Mouse (Mus musculus) cerebellum, adult 2 months (tissue): Measurements from ENCODE around the gene Mrgprg. TPM values are rescaled to one million over a fixed set of nuclear protein-coding genes. Genes with fewer than 3 reads are reported as not detected.

Experiments used
- DNase-seq, 2 experiments: peaks; one replicate each; pipeline ENCODE4 v3.0.0; 2021
- H3K27ac ChIP-seq: fragments of 200-500 bp; 2 replicates; pipeline ENCODE4 v1.5.1; 2012; ENCODE audit warnings: low read length, control low read depth, inconsistent platforms; ENCODE audit not compliant: insufficient read depth
- H3K27me3 ChIP-seq: fragments of 200-500 bp; 2 replicates; pipeline ENCODE4 v1.6.1; 2012; ENCODE audit warnings: inconsistent platforms, mild to moderate bottlenecking, low read length, moderate library complexity; ENCODE audit not compliant: control insufficient read depth, insufficient read depth
- H3K4me1 ChIP-seq: fragments of 200-500 bp; 2 replicates; pipeline ENCODE4 v1.6.1; 2011; ENCODE audit warnings: low read length; ENCODE audit not compliant: control insufficient read depth, insufficient read depth
- H3K4me3 ChIP-seq: fragments of 200-500 bp; replicated peaks from 2 replicates; pipeline ENCODE3; 2011; ENCODE audit warnings: mild to moderate bottlenecking, low read depth, low read length, control low read depth; ENCODE audit not compliant: insufficient read depth
- CTCF ChIP-seq: fragments of 200-500 bp; IDR thresholded peaks from 2 replicates; pipeline ENCODE4 v1.5.1; 2011; ENCODE audit warnings: low read depth, mild to moderate bottlenecking, control low read depth, low read length, moderate library complexity, borderline replicate concordance; ENCODE audit not compliant: insufficient read depth
- POLR2A ChIP-seq: fragments of 200-500 bp; IDR thresholded peaks from 2 replicates; pipeline ENCODE4 v1.6.1; 2011; ENCODE audit warnings: low read length, control low read depth, borderline replicate concordance; ENCODE audit not compliant: insufficient read depth
- WGBS: fragments of 180-500 bp; shearing (Covaris S2); methylation state at CpG from one replicate; pipeline ENCODE4 v1.1.7; 2018; 5-methylcytosine and 5-hydroxymethylcytosine counted together
- polyA plus RNA-seq: library from polyadenylated mRNA; depleted of rRNA; stranded (reverse); fragments of >200 nt; gene quantifications from 2 replicates; pipeline ENCODE4 v1.2.3, GENCODE M21; 2012

Mrgprg gene
- polyA plus RNA-seq, 1 experiment: not detected

- TF ChIP-seq CTCF (peak; percentile 78), POLR2A (no peak)
- H3K4me1 ChIP-seq: peaks cover 4% of the 10 kb centered on the region; the same call in 1 of the 2 replicates
- H3K27ac ChIP-seq: no peak overlapping the region
- 4% methylated on average over 3 of the region's 3 CpGs for WGBS
- DNase-seq: no peak
- H3K4me3 ChIP-seq: no peak overlapping the region
- H3K27me3 ChIP-seq: peaks cover 1% of the 10 kb centered on the region; the same call in 1 of the 2 replicates
These were observed 3.0 kb downstream of the Mrgprg start for GRCm38 (mm10) chr7:143763794-143764193.

DNA sequence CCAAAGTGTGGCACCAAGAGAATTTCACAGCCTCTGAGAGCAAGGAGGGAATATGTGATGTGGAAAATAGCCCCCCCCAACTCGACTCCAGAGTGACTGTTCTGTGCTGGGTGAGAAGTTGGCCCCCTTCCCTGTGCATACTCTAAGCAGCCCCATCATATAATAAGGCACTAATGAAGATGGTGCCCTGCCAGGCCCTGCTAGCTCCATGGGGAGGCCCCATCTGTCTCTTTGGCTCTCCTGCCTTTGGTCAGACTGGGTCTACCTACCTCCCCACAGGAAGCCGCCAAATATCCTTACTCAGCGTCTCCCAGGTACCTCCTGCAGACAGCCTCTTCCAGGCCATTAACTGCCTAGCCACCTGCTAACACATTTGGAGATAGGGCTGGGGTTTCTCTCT is 7.8 kb downstream of the Mrgprg start:
- Histone ChIP-seq H3K27ac (no peak overlapping the region), H3K4me3 (no peak overlapping the region), H3K4me1 (peaks cover 20% of the 10 kb centered on the region), H3K27me3 (no peaks in the 10 kb centered on the region; the same call in 1 of the 2 replicates)
- 13% methylated on average over 3 of the region's 3 CpGs for WGBS
- no peak for TF ChIP-seq POLR2A
- peak; percentile 81 to 88 for DNase-seq

DNA sequence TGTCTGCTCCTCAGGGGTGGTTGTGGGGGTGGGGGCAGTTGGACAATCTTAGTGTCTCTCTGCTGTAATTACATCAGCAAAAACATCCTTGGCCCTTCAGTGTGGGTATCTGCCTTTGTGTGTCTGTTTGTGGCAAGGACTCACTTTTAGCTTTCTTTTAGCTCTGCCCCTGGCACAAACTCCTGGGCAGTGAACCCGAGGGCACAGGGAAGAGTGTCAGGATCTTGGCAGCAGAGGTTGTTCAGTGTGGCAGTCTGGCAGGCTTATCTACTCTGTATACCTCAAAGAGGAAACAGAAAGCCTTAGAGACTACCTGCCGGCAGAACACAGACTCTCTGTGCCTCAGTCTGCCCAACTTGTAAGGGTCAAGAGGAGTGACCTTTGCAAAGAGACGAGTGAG is 9.1 kb downstream of the Mrgprg start:
- Histone ChIP-seq H3K27ac (no peak overlapping the region), H3K27me3 (no peaks in the 10 kb centered on the region; the same call in 1 of the 2 replicates), H3K4me1 (peaks cover 20% of the 10 kb centered on the region), H3K4me3 (no peak overlapping the region)
- TF ChIP-seq CTCF (no peak), POLR2A (no peak)
- no peak for DNase-seq
- 31% methylated on average over 3 of the region's 3 CpGs for WGBS

DNA sequence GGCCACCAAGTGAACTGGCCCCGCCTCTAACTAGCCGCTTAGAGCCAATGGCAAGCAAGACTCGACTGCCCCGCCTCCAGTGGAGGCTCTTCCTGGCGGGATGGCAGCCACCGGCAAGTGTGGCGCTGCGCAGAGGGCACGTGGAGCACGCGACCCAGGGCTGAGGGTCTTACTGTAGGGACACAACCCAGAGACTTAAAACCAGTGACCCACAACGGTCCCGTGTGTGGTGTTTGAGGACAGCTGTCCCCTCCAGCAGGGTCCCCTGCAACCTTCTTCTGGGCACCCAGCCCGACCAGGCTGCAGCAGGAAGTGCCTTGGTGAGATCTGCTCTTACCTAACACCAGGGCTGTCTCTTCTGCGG is 9.8 kb downstream of the Mrgprg start:
- Histone ChIP-seq H3K27me3 (no peaks in the 10 kb centered on the region; the same call in 1 of the 2 replicates), H3K27ac (no peak overlapping the region), H3K4me3 (peak overlapping the region; percentile 5), H3K4me1 (peaks cover 20% of the 10 kb centered on the region)
- DNase-seq: peak; percentile 56 to 60
- TF ChIP-seq POLR2A (no peak), CTCF (no peak)
- WGBS: 1% methylated on average over 15 of the region's 15 CpGs

GRCm38 (mm10) chr7:143756125-143757026 is 10.4 kb downstream of the Mrgprg start, which contains the start of gene Osbpl5:
TSS of gene Osbpl5 (minus strand) at chr7:143756985.
- 26% methylated on average over 22 of the region's 22 CpGs for WGBS
- Histone ChIP-seq H3K27ac (no peak within 1 kb of the TSS), H3K4me3 (peak within 1 kb of the TSS; percentile 5), H3K27me3 (no peaks in the 10 kb centered on the region; the same call in 1 of the 2 replicates), H3K4me1 (peaks cover 20% of the 10 kb centered on the region)
- DNase-seq: no peak
- TF ChIP-seq POLR2A: no peak
- no peak for TF ChIP-seq CTCF

GRCm38 (mm10) chr7:143755357-143756124 is 11.3 kb downstream of the Mrgprg start:
- no peak for TF ChIP-seq CTCF
- no peak for TF ChIP-seq POLR2A
- no peak overlapping the region for H3K4me3 ChIP-seq
- no peak overlapping the region for H3K27ac ChIP-seq
- peaks cover 20% of the 10 kb centered on the region for H3K4me1 ChIP-seq
- 62% methylated on average over 9 of the region's 9 CpGs for WGBS
- DNase-seq: peak in 1 of 2 experiments; percentile 40
- no peaks in the 10 kb centered on the region; the same call in 1 of the 2 replicates for H3K27me3 ChIP-seq

DNA sequence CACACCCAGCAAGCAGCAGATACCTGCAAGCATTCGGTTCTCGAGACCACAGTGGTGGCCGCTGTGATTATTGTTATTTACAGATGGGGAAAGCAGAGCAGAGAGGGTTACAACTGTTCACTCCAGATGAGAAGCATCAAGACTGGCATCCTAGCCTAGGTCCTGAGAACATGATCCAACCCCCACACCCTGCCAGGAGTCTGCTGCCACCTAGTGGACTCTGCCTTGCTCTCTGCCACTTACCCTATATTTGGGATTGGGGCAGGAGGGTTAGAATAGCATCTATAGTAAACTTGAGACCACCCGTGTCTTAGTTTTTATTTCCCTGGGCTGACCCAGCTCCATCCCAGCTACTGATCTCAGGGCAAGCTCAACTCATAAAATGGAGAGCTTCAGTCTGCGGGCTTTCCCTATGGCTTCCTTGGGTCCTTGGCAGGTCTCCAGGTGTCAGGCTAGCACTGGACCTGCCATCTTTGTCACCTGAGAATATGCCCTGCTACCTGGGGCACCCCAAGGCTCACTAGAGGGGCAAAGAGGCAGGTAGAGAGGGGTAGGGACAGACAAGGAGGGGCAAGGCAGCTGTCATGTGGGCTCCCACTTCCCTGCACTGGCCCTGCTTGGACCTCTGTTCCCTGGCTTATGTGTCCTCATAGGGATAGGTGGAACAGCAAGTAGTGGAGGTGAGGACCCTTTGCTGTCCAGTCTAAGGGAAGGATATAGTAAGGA is 12.6 kb downstream of the Mrgprg start:
- no peak overlapping the region for H3K4me3 ChIP-seq
- peaks cover 18% of the 10 kb centered on the region for H3K4me1 ChIP-seq
- WGBS: 62% methylated on average over 5 of the region's 5 CpGs
- H3K27me3 ChIP-seq: no peaks in the 10 kb centered on the region; the same call in 1 of the 2 replicates
- no peak overlapping the region for H3K27ac ChIP-seq
- peak in 1 of 2 experiments; percentile 46 for DNase-seq
- TF ChIP-seq CTCF (peak; percentile 75), POLR2A (no peak)
